Mouse (Mus musculus): ENCODE data around the gene Rpn2.

DNA sequence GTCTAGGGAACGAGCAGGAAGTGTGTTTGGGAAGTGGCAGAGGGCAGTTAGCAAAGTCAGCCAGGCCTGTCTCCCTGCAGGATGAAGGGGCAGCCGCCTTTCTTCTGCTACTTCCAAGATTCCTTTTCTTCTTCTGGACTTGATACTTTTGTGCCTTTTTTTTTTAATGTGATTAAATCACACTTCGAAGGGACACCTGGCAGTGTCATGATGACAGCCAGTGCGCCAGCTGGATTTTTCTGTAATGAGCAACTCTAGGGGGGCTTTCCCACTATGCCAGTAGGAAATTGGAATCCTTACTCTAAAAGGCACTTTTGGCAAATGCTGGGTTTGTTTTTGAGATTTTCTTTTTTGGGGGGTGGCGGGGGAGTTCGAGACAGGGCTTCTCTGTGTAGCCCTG lies 36.7 kb downstream of the Rpn2 start:
- TF ChIP-seq CTCF (IDR thresholded peaks at IDR 0.05; ENCODE audit: low read depth) (no peak), EP300 (IDR thresholded peaks at IDR 0.05; ENCODE audit: low read depth) (no peak)

All from liver, postnatal 0 days (tissue).